Mouse (Mus musculus) neural tube, embryonic 12.5 days (tissue): ENCODE results near the gene Eif5b. TPM values are rescaled to one million over a fixed set of nuclear protein-coding genes. Genes with fewer than 3 reads are reported as not detected.

Experiments used
- ATAC-seq: fragments of 200-750 bp; cut with Nextera tagmentation; 2 replicates; pipeline ENCODE4 v1.8.0; 2017; ENCODE audit warnings: low read depth, mild to moderate bottlenecking, moderate TSS enrichment, moderate library complexity; ENCODE audit not compliant: low FRiP score
- H3K27ac ChIP-seq: fragments of 300-500 bp; sonication (generic); 2 replicates; pipeline ENCODE4 v1.5.1; 2016
- H3K27me3 ChIP-seq: fragments of 300-500 bp; sonication (generic); replicated peaks from 2 replicates; pipeline ENCODE4 v1.6.1; 2016; ENCODE audit warnings: mild to moderate bottlenecking
- H3K36me3 ChIP-seq: fragments of 300-500 bp; sonication (generic); 2 replicates; pipeline ENCODE4 v1.6.1; 2016; ENCODE audit warnings: mild to moderate bottlenecking
- H3K4me1 ChIP-seq: fragments of 300-500 bp; sonication (generic); 2 replicates; pipeline ENCODE4 v1.6.1; 2016
- H3K4me2 ChIP-seq: fragments of 300-500 bp; sonication (generic); replicated peaks from 2 replicates; pipeline ENCODE4 v1.6.1; 2016; ENCODE audit warnings: mild to moderate bottlenecking
- H3K4me3 ChIP-seq: fragments of 300-500 bp; sonication (generic); 2 replicates; pipeline ENCODE4 v1.5.1; 2016
- H3K9ac ChIP-seq: fragments of 300-500 bp; sonication (generic); 2 replicates; pipeline ENCODE4 v1.6.1; 2016; ENCODE audit warnings: mild to moderate bottlenecking
- H3K9me3 ChIP-seq: fragments of 300-500 bp; sonication (generic); 2 replicates; pipeline ENCODE4 v1.6.1; 2016; ENCODE audit warnings: mild to moderate bottlenecking
- WGBS: fragments of 180-500 bp; shearing (Covaris S2); methylation state at CpG from one replicate; pipeline ENCODE4 v1.1.7; 2016; 5-methylcytosine and 5-hydroxymethylcytosine counted together
- polyA plus RNA-seq: library from polyadenylated mRNA; unstranded; fragments of >200 nt; fragmentation: Nextera tagmentation; extraction: Ambion mirVana; gene quantifications from 2 replicates; pipeline ENCODE4 v1.2.1, GENCODE M21; 2016

Gene Eif5b
- polyA plus RNA-seq, 1 experiment from 2014 or later: 26.6 TPM

DNA sequence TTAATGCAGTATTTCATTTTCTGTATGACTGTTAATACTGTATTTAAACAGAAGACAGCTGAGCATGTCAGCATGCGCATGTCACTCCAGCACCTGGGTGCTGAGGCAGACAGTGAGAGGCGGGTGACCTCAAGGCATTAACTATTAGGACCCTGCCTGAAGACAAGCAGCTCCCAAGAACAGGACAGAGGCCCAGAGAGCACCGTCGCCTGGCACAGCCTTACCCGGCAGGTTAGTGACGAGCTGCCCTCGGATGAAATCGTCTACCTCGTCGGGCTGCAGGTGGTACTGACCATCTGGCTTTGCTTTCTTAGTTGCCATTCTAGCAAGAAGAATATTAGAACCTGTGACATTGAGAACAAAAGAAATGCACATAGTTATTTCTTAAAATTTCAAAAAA lies 69.5 kb downstream of the Eif5b start:
- WGBS: 96% methylated on average over 10 of the region's 10 CpGs
- Histone ChIP-seq H3K4me1 (no peaks in the 10 kb centered on the region), H3K4me2 (no peak overlapping the region)

DNA sequence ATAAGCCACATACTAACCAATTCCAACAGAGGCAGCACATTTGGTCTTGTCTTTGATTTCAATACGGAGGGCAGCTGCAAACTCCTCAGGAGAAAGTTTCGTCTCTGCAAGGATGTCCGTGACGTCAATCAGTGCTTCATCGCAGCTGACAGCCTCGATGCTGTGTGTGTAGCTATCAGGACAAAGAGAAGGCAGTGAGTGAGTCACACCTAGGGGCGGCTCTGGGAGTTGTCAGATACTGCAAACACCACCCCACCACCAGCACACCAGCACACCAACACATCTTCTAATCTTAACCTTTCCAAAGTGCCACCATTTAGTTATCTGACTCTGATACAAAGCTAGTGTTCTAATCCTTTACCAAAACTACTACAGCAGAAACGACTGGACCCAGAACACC lies 73.5 kb downstream of the Eif5b start:
- H3K4me2 ChIP-seq: no peak overlapping the region
- no peaks in the 10 kb centered on the region for H3K4me1 ChIP-seq
- no peak overlapping the region for H3K4me3 ChIP-seq
- no peaks in the 10 kb centered on the region for H3K27me3 ChIP-seq
- H3K9ac ChIP-seq: no peak overlapping the region
- no peak overlapping the region for H3K27ac ChIP-seq
- ATAC-seq: no peak
- H3K36me3 ChIP-seq: peaks cover 49% of the 10 kb centered on the region
- WGBS: 90% methylated on average over 8 of the region's 8 CpGs
- H3K9me3 ChIP-seq: no peaks in the 10 kb centered on the region

More for the DNA sequence above, 69.5 kb downstream of the Eif5b start:
- no peak overlapping the region for H3K27ac ChIP-seq
- H3K9me3 ChIP-seq: no peaks in the 10 kb centered on the region
- H3K36me3 ChIP-seq: peaks cover 55% of the 10 kb centered on the region
- ATAC-seq: no peak
- H3K4me3 ChIP-seq: no peak overlapping the region
- H3K27me3 ChIP-seq: no peaks in the 10 kb centered on the region
- H3K9ac ChIP-seq: no peak overlapping the region

DNA sequence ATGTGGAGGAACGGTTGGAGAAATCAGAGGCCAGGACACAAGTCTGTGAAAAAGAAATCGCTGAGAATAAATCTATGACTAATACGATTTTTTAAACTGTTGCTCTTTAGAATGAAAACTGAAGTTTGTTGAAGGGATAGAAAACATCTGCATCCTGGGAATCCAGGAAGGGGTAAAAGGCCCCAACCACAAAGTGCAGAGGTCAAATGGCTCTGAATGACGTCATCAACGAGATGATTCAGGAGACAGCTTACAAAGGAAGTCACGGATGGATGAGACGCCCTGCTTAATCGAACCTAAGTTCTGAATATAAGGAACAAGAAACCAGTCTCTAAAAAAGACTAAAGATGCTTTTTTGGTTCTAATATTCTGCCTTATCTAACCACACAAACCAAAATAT lies 83.5 kb downstream of the Eif5b start:
- no peak overlapping the region for H3K4me3 ChIP-seq
- no peak for ATAC-seq
- H3K4me1 ChIP-seq: no peaks in the 10 kb centered on the region
- H3K9ac ChIP-seq: no peak overlapping the region
- H3K4me2 ChIP-seq: no peak overlapping the region
- peaks cover 26% of the 10 kb centered on the region for H3K36me3 ChIP-seq
- H3K9me3 ChIP-seq: no peaks in the 10 kb centered on the region
- no peak overlapping the region for H3K27ac ChIP-seq
- WGBS: 80% methylated on average over 8 of the region's 8 CpGs
- H3K27me3 ChIP-seq: no peaks in the 10 kb centered on the region

DNA sequence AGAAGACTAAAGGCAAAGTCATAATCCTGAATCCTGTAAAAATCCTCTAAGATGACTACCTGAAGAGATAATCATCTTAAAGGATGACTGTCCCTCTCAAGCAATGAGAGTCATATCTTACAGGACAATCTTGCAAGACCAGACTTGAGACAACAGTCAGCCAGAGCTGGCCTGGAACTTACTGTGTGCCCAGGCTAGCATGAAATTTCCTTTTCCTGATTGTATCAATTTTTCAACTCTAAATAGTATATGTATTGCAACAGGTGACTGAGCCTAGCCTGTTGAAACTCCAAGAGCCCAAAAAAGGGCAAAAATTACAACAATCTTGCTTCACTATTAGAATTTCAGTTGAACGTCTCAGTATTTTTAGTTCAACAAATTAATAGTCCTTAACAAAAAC lies 105.4 kb downstream of the Eif5b start:
- Histone ChIP-seq H3K9ac (no peak overlapping the region), H3K9me3 (no peaks in the 10 kb centered on the region), H3K4me3 (no peak overlapping the region), H3K4me1 (no peaks in the 10 kb centered on the region), H3K27ac (no peak overlapping the region), H3K4me2 (no peak overlapping the region), H3K36me3 (peaks cover 14% of the 10 kb centered on the region), H3K27me3 (no peaks in the 10 kb centered on the region)
- ATAC-seq: no peak
- WGBS: 80% methylated on average over 1 of the region's 1 CpGs

DNA sequence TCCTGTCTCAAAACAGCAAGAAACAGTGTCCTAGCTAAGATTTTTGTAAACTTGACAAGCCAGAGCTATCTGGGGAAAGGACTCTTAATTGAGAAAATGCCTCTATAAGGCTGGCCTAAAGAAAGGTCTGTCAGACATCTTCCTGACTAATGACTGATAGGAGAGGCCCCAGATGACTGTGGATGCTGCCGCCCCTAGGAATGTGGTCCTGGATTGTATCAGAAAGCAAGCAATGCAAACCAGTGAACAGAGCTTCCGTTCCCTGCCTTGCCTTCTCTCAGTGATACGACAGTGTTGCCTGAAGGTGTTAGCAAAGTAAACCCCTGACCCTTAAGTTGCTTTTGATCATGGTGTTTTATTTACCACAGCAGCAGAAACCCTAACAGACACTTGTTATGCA lies 106.0 kb downstream of the Eif5b start:
- no peak overlapping the region for H3K4me3 ChIP-seq
- no peak for ATAC-seq
- H3K27ac ChIP-seq: no peak overlapping the region
- no peak overlapping the region for H3K4me2 ChIP-seq
- no peak overlapping the region for H3K9ac ChIP-seq
- no peaks in the 10 kb centered on the region for H3K27me3 ChIP-seq
- WGBS: 80% methylated on average over 3 of the region's 3 CpGs
- H3K9me3 ChIP-seq: no peaks in the 10 kb centered on the region
- peaks cover 10% of the 10 kb centered on the region; the same call in 1 of the 2 replicates for H3K36me3 ChIP-seq
- no peaks in the 10 kb centered on the region for H3K4me1 ChIP-seq

Other genes with a start within 250 kb of the Eif5b start
- 18.1 and 19.3 TPM in 2 replicates for gene Tsga10, start 131.6 kb upstream of the Eif5b start, polyA plus RNA-seq
- 7.1 and 7.9 TPM in 2 replicates for gene Lipt1, start 126.3 kb upstream of the Eif5b start, polyA plus RNA-seq
- gene Mitd1, start 107.6 kb upstream of the Eif5b start, polyA plus RNA-seq: 18.4 and 20.3 TPM in 2 replicates
- gene Mrpl30, start 107.5 kb upstream of the Eif5b start, polyA plus RNA-seq: 217 and 221 TPM in 2 replicates
- gene Lyg2, start 81.5 kb upstream of the Eif5b start, polyA plus RNA-seq: not detected in 2 replicates
- gene Lyg1, start 40.3 kb upstream of the Eif5b start, polyA plus RNA-seq: not detected in 2 replicates
- gene Txndc9, start 117 bp upstream of the Eif5b start, polyA plus RNA-seq: 158 and 169 TPM in 2 replicates
- gene Rev1, start 131.8 kb downstream of the Eif5b start, polyA plus RNA-seq: 38.6 and 43.5 TPM in 2 replicates